Mouse (Mus musculus): ENCODE measurements around the gene Smtn. TPM values are rescaled to one million over a fixed set of nuclear protein-coding genes. Genes with fewer than 3 reads are reported as not detected.

The Smtn gene
- total RNA-seq, 2 experiments from 2014 or later = 170 to 174 TPM

- no peak for DNase-seq (ENCODE audit: low spot score)
- intact Hi-C loops (cut with DNase I) = loop anchor here (10.0 kb wide), 2 partner anchors 103 to 353 kb away; no protein-coding TSS in a partner anchor
These were observed 8.8 kb downstream of the Smtn start for GRCm38 (mm10) chr11:3531634-3532033.

DNA sequence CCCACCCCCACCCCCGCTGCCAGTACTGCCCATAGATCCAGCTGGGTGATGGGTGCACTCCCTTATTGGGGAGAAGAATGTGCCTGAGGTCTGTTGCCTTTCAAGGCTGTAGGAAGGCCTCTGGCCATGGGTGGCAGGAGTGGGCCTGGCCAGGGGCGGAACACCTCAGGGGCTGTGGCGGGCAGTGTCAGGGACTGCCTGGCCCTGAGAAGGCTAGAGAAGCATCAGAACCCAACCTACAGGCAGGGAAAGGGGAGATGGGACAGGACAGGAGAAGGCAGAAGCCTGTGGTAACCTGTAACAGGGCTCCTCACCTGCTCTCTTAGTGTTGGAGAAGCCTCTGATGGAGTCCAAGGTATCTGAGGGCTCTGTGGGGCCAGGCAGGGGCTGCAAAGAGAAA is 9.7 kb downstream of the Smtn start:
- intact Hi-C loops (cut with DNase I) = loop anchor here (10.0 kb wide), 2 partner anchors 104 to 354 kb away; no protein-coding TSS in a partner anchor
- no peak for DNase-seq (ENCODE audit: low spot score)

- DNase-seq (ENCODE audit: low spot score) = no peak
- intact Hi-C loops (cut with DNase I) = loop anchor here (10.0 kb wide), 2 partner anchors 105 to 355 kb away; no protein-coding TSS in a partner anchor
These were observed 10.7 kb downstream of the Smtn start for GRCm38 (mm10) chr11:3529476-3530252.

DNA sequence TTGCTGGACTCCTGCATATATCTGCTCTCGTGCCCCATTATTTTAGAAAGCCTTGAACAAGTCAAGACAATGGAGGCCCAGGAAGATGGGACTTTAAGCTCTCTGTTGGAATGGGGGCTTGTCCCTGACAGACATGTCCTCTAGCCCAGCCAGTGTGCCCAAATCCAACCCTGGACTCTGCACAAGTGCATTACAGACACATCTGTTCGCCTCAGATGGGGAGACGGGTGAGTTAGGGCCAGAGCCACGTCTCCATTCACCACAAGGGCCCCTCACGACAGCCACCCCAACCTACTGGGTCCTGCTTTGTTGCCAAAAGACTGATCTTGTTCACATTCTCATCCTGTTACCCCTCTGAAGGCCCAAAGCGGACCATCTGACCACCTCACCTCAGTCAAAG is 12.2 kb downstream of the Smtn start:
- intact Hi-C loops (cut with DNase I) = no loop called here
- no peak for DNase-seq (ENCODE audit: low spot score)

GRCm38 (mm10) chr11:3527766-3528165 is 12.6 kb downstream of the Smtn start:
- intact Hi-C loops (cut with DNase I) = no loop called here

DNA sequence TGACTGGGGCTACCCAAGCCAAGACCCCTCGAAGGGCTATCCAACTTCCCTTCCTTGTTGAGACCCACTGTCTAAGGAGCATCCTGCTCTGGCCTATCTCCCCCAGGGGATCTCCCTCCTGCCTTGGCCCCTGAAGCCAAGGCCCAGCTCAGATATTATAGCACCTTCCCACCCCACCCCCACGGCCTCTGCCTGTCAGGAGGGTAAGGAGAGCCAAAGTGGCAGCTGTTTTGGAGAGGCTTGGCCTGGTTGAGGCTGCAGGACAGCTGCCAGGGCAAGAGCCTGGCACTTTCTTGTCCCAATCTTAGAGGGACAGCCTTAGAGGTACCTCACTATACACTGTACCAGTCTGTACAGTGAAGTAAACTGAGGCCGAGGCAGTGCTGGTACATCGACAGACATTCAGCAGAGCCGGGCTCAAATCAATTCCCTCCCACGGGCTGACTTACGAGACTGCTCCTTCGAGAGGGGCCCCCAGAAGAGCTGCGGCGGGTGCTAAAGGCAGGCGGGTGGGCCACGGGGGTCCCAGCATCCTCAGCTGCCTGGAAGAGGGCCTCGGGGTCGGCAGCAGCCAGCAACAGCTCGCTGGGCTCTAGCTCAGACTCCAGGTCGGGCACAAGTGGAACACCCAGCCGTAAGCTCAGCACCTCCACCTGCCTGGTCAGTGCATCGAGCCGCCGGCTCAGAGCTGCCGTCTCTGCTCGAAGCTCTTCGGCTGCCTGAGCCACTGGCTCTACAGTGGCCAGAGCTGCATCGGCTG is 13.3 kb downstream of the Smtn start:
- intact Hi-C loops (cut with DNase I) = no loop called here

More at GRCm38 (mm10) chr11:3527766-3528165, 12.6 kb downstream of the Smtn start:
- no peak for DNase-seq (ENCODE audit: low spot score)

DNA sequence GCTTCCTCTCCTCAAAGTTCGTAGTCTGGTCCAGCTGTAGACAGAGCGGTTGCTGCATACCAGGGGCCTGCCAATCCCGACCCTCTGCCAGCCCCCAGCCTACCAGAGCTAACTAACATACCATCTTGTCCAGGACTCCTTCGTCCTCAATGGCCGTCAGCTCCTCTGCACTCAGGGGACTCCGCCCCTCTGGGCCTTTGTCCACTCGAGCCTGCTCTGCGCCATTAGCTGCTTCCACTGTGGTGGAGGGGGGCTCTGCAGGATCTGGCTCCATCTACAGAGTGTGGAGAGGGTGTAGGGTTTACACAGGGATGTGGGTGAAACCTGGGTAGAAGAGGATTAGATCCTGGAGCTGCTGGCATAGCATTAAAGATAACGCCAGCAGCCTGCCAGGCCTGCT is 14.2 kb downstream of the Smtn start:
- intact Hi-C loops (cut with DNase I) = no loop called here
- no peak for DNase-seq (ENCODE audit: low spot score)

More for the DNA sequence above, 13.3 kb downstream of the Smtn start:
- no peak for DNase-seq (ENCODE audit: low spot score)

- no peak for DNase-seq (ENCODE audit: low spot score)
- intact Hi-C loops (cut with DNase I) = no loop called here
These were observed 14.9 kb downstream of the Smtn start for GRCm38 (mm10) chr11:3525560-3525959.

GRCm38 (mm10) chr11:3523840-3524582 is 16.4 kb downstream of the Smtn start:
- intact Hi-C loops (cut with DNase I) = no loop called here
- no peak for DNase-seq (ENCODE audit: low spot score)

DNA sequence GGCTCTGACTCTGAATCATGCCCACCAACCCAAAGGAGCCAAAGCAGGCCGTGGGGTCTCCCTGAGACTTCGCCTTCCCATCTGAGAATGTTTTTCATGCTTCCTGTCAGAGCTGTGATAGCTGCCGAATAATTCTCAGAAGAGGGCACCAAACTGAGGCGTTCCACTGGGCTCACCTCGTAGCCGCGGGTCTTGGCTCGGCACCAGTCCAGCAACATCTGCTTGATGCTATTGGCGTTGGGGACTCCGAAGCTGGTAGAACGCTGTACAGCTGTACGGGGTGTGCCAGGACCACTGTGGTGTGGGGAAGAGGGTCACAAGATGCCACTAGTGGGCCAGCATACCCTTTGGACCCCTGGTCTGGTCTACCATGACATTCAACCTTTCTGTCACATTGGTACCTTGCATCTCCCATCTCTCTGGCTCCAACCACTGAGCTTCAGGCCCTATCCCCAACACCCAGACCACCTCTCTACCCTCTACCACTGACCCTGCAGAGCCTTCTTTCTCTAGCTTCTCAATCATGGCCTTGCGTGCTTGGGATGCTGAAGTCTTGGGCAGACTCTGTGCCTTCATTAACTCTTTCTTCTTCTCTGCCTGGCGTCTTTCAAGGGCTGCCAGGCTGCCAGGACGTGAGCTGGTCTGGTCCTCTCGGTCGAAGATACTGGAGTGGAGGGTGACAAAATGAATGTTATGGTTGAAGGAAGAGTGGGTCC is 18.0 kb downstream of the Smtn start:
- intact Hi-C loops (cut with DNase I) = no loop called here
- DNase-seq (ENCODE audit: low spot score) = no peak

DNA sequence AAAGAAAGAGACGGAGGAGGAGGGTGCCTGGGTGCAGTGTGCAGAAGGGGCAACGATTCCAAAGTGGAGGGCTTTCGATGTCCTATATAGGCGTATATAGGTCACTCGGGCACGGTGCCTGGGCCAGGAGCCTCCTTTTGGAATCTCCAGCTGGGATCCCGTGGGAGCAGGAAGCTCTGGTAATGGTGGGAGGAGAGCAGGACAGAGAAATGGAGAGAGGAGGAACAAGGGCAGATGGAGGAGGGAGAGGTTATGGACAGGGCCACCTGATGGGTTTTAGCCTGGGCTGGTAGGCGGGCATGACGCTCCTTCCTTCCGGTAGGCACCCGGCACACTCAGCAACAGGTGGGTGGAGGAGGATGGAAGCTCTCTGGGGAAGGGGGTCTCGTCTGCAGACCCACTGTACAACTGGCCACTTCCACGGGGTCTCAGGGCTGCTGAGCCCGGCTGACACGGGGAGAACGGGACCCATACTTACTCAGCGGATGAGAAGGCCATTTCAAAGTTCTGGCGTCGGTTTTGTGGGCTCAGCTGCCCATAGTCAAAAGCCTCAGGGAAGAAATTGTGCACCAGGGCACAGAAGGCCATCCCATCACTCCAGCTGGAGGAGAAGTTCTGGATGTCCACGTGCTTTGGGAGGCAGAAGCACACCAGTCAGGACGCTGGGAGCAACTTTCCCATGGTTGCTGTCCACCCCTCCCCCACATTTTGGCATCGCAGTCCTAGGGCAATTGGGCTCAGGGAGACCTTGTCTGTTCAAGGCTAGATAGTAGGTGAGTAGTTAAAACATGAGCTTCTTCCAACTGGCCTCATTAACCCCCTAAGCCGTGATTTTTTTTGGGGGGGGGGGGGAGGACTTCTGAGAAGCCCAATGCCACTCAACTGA is 18.8 kb downstream of the Smtn start:
- DNase-seq (ENCODE audit: low spot score) = no peak
- intact Hi-C loops (cut with DNase I) = no loop called here

DNA sequence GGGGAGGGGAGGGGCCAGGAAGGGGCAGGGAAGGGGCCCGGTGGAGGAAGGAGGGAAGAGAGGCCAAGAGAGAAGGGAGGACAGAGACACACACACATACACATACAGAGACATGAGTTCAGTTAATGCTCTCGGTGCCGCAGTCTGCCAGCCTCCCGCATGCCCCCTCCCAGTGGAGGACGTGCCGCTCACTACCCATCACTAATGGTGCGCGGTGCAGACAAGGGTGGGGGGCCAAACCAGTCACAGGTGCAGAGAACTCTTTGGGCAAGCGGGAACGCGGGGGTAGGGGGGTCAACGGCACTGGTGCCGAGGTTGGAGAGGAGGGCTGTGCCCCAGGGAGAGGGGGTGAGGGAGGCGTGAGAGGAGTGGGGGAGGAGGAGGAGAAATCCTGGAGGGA is 19.5 kb downstream of the Smtn start:
- no peak for DNase-seq (ENCODE audit: low spot score)
- intact Hi-C loops (cut with DNase I) = no loop called here

DNA sequence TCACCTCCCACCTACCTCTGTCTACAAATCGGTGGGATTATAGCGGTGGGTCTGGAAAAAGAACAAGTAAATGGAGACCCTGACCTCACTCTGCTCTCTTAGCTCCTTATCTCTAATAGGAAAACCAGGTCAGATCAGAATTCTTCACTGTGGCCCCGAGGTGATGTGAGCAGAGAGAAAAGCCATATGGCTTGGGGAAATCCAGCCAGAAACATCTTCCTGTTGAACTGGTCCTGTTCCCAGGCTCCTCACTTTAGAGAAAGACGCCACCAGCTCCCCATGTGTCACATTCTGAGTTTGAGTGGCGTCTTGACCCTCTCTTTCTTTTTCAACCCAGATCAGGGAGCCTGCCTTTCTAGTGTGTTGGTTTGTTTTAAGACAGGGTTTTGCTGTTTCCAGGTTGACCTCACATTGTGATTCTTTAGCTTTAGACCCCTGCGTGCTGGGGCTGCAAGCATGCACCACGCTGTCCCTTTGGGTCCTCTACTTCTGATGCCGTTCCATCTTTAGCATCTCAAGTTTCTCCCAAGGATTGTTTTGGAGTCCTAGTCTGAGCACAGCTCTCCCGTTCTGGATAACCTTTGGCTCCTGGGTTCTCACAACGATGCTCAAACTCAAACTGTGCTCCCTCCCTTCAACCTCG is 20.5 kb downstream of the Smtn start:
- DNase-seq (ENCODE audit: low spot score) = no peak
- intact Hi-C loops (cut with DNase I) = no loop called here

DNA sequence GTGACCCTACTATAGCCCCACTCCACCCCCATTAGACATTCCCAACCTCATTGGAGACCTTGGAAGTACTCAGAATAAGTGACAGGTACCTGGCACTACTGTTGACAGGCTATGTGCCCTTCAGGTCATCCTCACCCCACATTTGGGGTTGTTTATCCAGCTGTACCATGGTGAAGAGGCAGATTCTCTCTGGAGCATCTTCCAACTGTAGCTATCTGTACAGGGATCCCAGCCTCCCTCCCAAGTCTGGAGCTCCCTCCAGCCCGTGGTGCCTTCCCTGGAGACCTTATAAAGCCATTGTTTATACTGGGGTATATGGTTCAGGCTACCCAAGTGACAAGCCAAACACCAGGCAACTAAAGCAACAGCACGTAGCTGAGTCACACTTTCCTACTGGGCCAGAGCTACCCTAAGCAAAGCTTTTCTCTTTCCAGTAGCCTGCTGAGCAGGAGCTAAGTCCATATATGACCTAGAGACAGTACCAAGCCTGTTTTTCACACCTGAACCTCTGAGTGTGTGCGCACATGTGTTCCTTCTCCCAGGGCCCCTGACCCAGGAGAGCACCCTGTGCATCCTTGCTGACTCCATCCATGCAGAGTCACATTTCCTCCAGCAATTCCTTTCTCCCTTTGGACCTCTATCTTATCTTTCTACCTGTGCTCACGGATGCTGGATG is 21.2 kb downstream of the Smtn start:
- no peak for DNase-seq (ENCODE audit: low spot score)
- intact Hi-C loops (cut with DNase I) = no loop called here

- DNase-seq (ENCODE audit: low spot score) = no peak
- intact Hi-C loops (cut with DNase I) = no loop called here
These were observed 22.3 kb downstream of the Smtn start for GRCm38 (mm10) chr11:3517846-3518732.

DNA sequence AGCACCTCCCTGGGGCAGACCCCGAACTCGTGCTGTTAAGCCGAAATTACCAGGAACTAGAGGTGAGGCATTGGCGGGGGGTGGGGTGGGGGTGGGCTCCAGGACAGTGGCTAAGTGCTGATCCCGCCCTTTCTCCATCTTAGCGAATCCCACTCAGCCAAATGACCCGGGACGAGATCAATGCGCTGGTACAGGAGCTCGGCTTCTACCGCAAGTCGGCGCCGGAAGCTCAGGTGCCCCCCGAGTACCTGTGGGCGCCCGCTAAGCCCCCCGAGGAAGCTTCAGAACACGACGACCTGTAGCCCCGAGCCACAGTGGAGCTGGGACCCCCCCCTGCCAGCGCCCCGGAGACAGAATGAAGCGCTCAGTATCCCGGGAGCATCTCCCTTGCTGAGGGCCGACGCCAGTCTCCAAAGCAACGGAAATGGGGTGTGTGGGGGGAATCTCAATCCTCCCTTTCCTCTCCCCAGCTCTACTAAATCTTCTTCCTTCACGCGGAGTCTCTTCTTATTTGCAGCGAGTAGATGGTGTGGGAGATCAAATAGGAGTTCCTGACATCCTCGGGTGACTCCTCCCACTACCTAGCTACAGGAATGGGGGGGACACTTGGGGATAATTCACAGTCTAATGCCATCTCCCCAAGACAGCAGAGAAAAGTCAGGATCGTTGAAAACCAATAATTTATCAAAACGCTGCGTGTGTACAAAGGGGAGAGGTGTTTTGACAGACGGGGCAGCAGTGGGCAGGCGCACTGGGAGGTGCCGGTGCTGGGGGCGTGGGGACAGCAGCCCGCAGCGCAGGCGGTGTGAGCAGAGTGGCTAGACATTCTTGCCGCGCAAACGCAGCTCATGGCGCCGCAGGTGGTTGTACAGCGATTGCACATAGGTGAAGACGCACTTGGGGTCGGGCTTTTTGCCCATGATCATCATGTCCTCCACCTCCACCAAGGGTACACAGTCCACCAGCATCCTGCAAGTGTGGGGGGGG is 23.3 kb downstream of the Smtn start:
- intact Hi-C loops (cut with DNase I) = no loop called here

More for the DNA sequence above, 23.3 kb downstream of the Smtn start:
- no peak for DNase-seq (ENCODE audit: low spot score)

Measured in heart, postnatal 25 days (tissue).